Mouse (Mus musculus): ENCODE measurements at regions not wholly inside any gene's neighbourhood (a gene's known extent, or its start where the extent isn't known, plus 50 kb on each side); places are given as distances from the start of the nearest gene placed in this dataset.

- Histone ChIP-seq H3K4me3 (ENCODE audit: insufficient read depth, low read depth, low read length) (no peak overlapping the region), H3K27ac (ENCODE audit: insufficient read depth, low read depth, low read length) (no peak overlapping the region), H3K4me1 (ENCODE audit: control insufficient read depth, insufficient read depth, low read length) (no peaks in the 10 kb centered on the region)
- WGBS: 93% methylated on average over 1 of the region's 1 CpGs
- TF ChIP-seq CTCF (IDR thresholded peaks at IDR 0.05; ENCODE audit: insufficient read depth, low read depth, low read length): no peak
- no peak for TF ChIP-seq POLR2A (IDR thresholded peaks at IDR 0.05; ENCODE audit: insufficient read depth, low read depth, low read length)
These were observed 275.6 kb downstream of the Rergl start for GRCm38 (mm10) chr6:139226127-139226526.

GRCm38 (mm10) chr6:139214488-139214887 lies 287.3 kb downstream of the Rergl start:
- Histone ChIP-seq H3K4me3 (ENCODE audit: insufficient read depth, low read depth, low read length) (no peak overlapping the region), H3K27ac (ENCODE audit: insufficient read depth, low read depth, low read length) (no peak overlapping the region), H3K4me1 (ENCODE audit: control insufficient read depth, insufficient read depth, low read length) (no peaks in the 10 kb centered on the region)
- TF ChIP-seq CTCF (IDR thresholded peaks at IDR 0.05; ENCODE audit: insufficient read depth, low read depth, low read length) (no peak), POLR2A (IDR thresholded peaks at IDR 0.05; ENCODE audit: insufficient read depth, low read depth, low read length) (no peak)
- 77% methylated on average over 3 of the region's 3 CpGs for WGBS

GRCm38 (mm10) chr6:139210256-139210655 lies 291.5 kb downstream of the Rergl start:
- Histone ChIP-seq H3K27ac (ENCODE audit: insufficient read depth, low read depth, low read length) (no peak overlapping the region), H3K4me1 (ENCODE audit: control insufficient read depth, insufficient read depth, low read length) (no peaks in the 10 kb centered on the region), H3K4me3 (ENCODE audit: insufficient read depth, low read depth, low read length) (no peak overlapping the region)
- TF ChIP-seq POLR2A (IDR thresholded peaks at IDR 0.05; ENCODE audit: insufficient read depth, low read depth, low read length) (no peak), CTCF (IDR thresholded peaks at IDR 0.05; ENCODE audit: insufficient read depth, low read depth, low read length) (no peak)
- WGBS: 30% methylated on average over 2 of the region's 2 CpGs

- H3K27ac ChIP-seq (ENCODE audit: insufficient read depth, low read depth, low read length): no peak overlapping the region
- TF ChIP-seq POLR2A (IDR thresholded peaks at IDR 0.05; ENCODE audit: insufficient read depth, low read depth, low read length) (no peak), CTCF (IDR thresholded peaks at IDR 0.05; ENCODE audit: insufficient read depth, low read depth, low read length) (no peak)
- 67% methylated on average over 4 of the region's 4 CpGs for WGBS
These were observed 303.2 kb downstream of the Rergl start for GRCm38 (mm10) chr6:139198601-139199000.

GRCm38 (mm10) chr6:139186431-139186830 lies 315.3 kb downstream of the Rergl start:
- Histone ChIP-seq H3K4me1 (ENCODE audit: control insufficient read depth, insufficient read depth, low read length) (no peaks in the 10 kb centered on the region), H3K4me3 (ENCODE audit: insufficient read depth, low read depth, low read length) (no peak overlapping the region), H3K27ac (ENCODE audit: insufficient read depth, low read depth, low read length) (no peak overlapping the region)
- 78% methylated on average over 8 of the region's 8 CpGs for WGBS
- no peak for TF ChIP-seq POLR2A (IDR thresholded peaks at IDR 0.05; ENCODE audit: insufficient read depth, low read depth, low read length)
- no peak for TF ChIP-seq CTCF (IDR thresholded peaks at IDR 0.05; ENCODE audit: insufficient read depth, low read depth, low read length)

More at GRCm38 (mm10) chr6:139198601-139199000, 303.2 kb downstream of the Rergl start:
- Histone ChIP-seq H3K4me3 (ENCODE audit: insufficient read depth, low read depth, low read length) (no peak overlapping the region), H3K4me1 (ENCODE audit: control insufficient read depth, insufficient read depth, low read length) (no peaks in the 10 kb centered on the region)

GRCm38 (mm10) chr6:139160352-139160751 lies 341.4 kb downstream of the Rergl start:
- H3K4me3 ChIP-seq (ENCODE audit: insufficient read depth, low read depth, low read length): no peak overlapping the region
- no peaks in the 10 kb centered on the region for H3K4me1 ChIP-seq (ENCODE audit: control insufficient read depth, insufficient read depth, low read length)
- H3K27ac ChIP-seq (ENCODE audit: insufficient read depth, low read depth, low read length): no peak overlapping the region
- TF ChIP-seq CTCF (IDR thresholded peaks at IDR 0.05; ENCODE audit: insufficient read depth, low read depth, low read length): no peak
- TF ChIP-seq POLR2A (IDR thresholded peaks at IDR 0.05; ENCODE audit: insufficient read depth, low read depth, low read length): no peak
- 74% methylated on average over 6 of the region's 6 CpGs for WGBS

- no peaks in the 10 kb centered on the region for H3K4me1 ChIP-seq (ENCODE audit: control insufficient read depth, insufficient read depth, low read length)
- H3K4me3 ChIP-seq (ENCODE audit: insufficient read depth, low read depth, low read length): no peak overlapping the region
- 56% methylated on average over 4 of the region's 4 CpGs for WGBS
- no peak overlapping the region for H3K27ac ChIP-seq (ENCODE audit: insufficient read depth, low read depth, low read length)
- TF ChIP-seq POLR2A (IDR thresholded peaks at IDR 0.05; ENCODE audit: insufficient read depth, low read depth, low read length): no peak
- no peak for TF ChIP-seq CTCF (IDR thresholded peaks at IDR 0.05; ENCODE audit: insufficient read depth, low read depth, low read length)
These were observed 342.0 kb downstream of the Rergl start for GRCm38 (mm10) chr6:139159741-139160140.

GRCm38 (mm10) chr6:139154802-139155201 lies 347.0 kb downstream of the Rergl start:
- H3K27ac ChIP-seq (ENCODE audit: insufficient read depth, low read depth, low read length): no peak overlapping the region
- TF ChIP-seq POLR2A (IDR thresholded peaks at IDR 0.05; ENCODE audit: insufficient read depth, low read depth, low read length) (no peak), CTCF (IDR thresholded peaks at IDR 0.05; ENCODE audit: insufficient read depth, low read depth, low read length) (no peak)
- WGBS: 91% methylated on average over 1 of the region's 1 CpGs
- no peak overlapping the region for H3K4me3 ChIP-seq (ENCODE audit: insufficient read depth, low read depth, low read length)
- H3K4me1 ChIP-seq (ENCODE audit: control insufficient read depth, insufficient read depth, low read length): no peaks in the 10 kb centered on the region

- TF ChIP-seq CTCF (IDR thresholded peaks at IDR 0.05; ENCODE audit: insufficient read depth, low read depth, low read length): no peak
- no peak for TF ChIP-seq POLR2A (IDR thresholded peaks at IDR 0.05; ENCODE audit: insufficient read depth, low read depth, low read length)
- no peak overlapping the region for H3K27ac ChIP-seq (ENCODE audit: insufficient read depth, low read depth, low read length)
- no peak overlapping the region for H3K4me3 ChIP-seq (ENCODE audit: insufficient read depth, low read depth, low read length)
- H3K4me1 ChIP-seq (ENCODE audit: control insufficient read depth, insufficient read depth, low read length): no peaks in the 10 kb centered on the region
- WGBS: 76% methylated on average over 6 of the region's 6 CpGs
These were observed 366.1 kb downstream of the Rergl start for GRCm38 (mm10) chr6:139135693-139136092.

Data from olfactory bulb, adult 2 months (tissue).